Mouse (Mus musculus) heart, adult 9 months (tissue): Measurements from ENCODE around the gene Fgfr2.
A peak's percentile ranks its signal among the peaks of the same experiment; 100 is the strongest.
"Not testable (repeated sequence)": the region's sequence is repeated elsewhere in the genome, so short reads cannot be mapped to it uniquely, and the experiment has no call there.

Source experiments
- DNase-seq, 2 experiments: peaks; one replicate each; pipeline ENCODE4 v3.0.0; 2022; ENCODE audit warnings: low spot score in 2 of 2

Gene Fgfr2

DNA sequence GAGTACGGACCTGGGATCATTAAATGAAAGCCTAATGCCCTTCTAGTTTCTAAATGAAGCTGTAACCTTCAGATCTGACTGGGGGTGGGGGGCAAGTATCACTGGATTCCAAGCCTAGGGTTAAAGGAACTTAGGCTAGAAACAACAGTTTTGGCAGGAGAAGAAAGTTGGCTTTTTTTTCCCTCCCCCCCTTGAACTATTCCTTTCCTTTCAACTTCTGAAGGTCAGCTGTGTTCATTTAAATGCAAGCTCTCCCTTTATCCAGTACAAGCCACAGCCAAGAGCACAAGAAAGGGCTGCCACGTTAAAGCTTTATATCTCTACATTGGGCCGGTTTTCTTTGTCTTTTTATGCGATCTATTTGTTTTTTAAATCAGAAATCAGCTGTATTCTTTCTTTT, 2957.0 kb downstream of the Fgfr2 start:
- DNase-seq = no peak

DNA sequence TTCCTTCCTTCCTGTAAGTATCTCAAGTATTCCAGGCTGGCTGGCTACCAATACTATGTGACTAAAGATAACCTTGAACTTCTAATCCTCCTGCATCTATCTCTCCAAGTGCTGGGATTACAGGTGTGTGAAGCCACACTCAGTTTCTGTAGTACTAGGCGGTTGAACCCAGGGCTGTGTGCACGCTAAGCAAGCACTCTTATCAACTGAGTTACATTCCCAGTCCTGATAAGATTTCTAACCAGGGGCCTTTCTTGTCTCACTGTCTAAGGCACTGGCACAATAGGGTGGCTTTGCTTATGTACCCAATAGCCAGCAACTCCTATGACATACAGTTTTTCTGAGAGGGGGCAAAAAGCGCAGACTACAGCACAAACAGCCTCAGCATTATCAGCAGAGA, 2957.7 kb downstream of the Fgfr2 start:
- DNase-seq = no peak

DNA sequence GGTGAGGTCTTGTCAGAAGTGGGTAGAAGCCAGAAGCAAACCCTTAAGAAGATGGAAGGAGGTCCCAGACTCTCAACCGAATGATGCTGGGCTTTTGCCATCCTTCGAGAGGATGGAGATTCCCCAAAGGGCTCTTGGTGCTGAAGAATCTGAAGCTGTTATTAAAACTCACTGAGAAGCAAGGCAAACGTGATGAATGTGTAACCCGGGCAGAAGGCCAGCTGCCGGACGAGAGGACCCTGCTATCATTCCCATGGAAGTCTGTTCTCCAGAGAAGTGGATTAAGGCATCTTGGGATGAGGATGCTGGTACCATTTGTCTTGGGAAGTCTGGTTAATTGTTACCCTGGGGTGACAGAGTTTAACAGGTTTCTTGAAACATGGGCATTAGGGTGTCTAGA, 2960.4 kb downstream of the Fgfr2 start:
- DNase-seq = no peak

DNA sequence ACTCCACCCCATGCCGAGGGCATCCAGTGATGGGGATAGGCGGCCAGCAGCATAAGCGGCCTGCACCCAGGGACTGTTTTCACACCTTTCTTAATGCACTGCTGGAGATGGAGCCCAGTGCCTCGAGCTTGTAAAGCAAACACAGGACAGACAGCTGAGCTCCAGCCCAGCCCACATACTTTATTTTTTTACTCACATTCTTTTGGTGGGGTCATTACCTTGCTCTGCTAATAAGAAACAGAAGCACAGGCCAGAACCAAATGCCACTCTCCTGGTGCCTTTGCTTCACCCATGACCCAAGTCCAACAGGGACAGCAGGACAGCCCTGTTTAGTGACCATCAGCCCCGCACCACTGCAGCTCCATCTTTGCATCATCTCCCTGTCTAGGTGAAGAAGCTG, 2961.6 kb downstream of the Fgfr2 start:
- no peak for DNase-seq

DNA sequence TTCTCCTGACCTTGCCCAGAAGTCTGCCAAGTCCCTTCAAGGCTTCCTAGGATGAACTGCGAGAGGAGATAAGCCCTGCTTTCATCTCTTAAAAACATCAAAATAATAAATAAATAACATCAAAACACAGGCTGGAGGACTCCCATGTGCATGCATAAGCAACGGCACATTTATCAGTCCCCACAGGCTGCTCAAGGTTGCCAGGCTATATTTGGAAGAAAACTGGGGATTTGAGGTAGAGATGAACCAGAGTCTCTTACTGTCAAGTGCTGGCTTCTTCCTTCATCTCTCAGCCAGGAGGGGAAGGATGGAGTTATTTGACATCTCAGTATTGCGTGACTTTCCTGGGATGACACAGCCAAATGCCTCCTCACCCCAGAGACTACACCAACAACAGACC, 2964.3 kb downstream of the Fgfr2 start:
- no peak for DNase-seq

DNA sequence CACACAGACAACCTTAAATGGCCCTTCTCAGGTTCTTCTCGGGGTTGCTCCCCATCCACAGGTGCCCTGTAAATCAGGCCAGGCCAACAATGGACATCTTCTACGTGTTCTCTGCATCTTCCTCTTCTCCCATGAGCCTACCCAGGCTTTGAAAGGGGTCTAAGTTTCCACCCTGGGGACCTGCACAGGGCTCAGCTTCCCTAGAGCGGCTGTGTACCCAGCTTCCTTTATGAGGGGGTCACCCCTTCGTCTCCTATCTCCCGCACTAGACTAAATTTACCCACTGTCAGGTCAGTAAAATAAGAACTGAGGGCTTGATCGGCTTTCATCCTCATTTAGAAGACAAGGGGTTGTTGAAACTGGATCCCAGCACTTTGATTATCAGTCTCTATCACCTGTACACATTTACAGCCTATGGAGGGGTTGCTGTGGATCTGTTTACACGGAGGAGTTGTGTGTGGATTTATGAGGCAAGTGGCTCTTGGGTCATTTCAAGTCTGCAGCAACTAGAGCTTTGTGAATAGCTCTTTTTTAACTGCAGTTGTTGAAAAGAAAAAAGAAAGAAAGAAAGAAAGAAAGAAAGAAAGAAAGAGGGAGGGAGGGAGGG, 2969.7 kb downstream of the Fgfr2 start:
- DNase-seq = no peak

DNA sequence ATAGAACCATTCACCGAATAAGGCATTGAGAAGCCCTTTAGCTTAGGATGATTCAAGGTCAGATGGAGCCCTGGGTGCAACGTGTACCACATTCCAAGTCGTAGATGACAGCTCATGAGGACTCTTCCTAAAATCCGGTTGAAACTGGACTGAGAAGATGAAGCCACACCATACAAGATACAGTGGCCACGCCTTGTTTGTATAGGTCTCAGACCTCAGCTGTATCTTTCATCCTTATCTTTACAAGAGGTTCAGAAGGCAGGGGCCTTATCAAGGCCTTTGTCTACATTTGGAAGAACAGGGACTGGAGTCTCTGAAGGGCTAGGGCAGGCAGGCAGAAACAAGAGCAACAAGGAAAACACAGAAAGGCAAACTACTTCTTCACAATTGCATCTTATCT, 2974.2 kb downstream of the Fgfr2 start:
- DNase-seq = no peak

DNA sequence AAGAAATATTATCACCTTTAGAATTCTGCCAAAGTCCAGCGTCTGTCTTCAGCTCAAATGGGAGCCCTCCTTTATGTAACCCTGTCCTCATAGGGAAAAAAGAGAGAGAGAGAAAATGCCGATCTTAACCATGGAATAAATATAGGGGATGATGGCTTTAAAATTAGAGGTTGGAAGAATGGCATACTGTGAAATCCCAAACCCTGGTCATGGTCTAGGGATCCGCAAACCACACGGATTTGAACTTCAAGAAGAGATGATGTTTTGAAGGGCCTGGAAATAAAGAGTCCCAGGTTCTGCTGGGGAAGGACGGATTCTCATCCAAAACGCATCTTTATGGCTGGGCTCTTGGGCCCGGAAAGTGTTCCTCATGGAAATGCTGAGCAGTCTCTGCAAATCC, 2975.9 kb downstream of the Fgfr2 start:
- no peak for DNase-seq

DNA sequence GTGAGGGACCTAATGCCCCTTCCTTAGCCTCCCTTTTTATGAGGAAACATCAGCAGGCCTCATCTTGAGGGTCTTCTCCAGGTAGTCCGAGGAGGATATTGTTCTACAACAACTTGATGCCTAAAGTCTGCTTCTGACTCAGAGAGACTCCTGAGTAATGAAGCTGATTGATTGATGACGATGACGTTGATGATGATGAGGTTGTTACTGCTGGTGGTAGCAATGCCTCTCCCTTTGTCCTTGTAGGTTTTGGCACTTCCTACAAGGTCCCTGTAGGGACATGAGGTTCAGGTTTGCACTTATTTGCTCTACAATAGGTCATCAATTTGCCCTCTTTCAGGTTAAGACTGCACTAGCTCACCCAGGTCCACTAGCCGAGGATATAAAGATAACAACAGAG, 2977.9 kb downstream of the Fgfr2 start:
- no peak for DNase-seq

DNA sequence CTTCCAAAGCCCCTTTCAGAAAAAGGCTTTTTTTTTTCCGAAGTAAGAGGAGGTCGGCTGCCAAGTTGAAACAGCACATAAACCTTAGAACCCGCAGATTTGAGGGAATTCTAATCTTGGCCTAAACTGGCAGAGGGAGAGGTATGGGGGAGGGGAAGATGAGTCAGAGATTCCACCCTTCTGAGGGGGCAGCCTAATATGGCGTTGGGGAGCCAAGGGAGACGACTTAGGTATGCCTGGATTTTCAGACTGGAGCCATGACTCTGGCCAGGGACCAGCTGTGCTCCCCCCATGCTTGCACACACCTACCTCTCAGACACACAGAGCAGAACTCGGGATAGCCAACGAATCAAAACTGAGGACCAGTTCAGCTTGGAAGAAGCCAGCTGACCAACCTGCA, 2979.8 kb downstream of the Fgfr2 start:
- no peak for DNase-seq

DNA sequence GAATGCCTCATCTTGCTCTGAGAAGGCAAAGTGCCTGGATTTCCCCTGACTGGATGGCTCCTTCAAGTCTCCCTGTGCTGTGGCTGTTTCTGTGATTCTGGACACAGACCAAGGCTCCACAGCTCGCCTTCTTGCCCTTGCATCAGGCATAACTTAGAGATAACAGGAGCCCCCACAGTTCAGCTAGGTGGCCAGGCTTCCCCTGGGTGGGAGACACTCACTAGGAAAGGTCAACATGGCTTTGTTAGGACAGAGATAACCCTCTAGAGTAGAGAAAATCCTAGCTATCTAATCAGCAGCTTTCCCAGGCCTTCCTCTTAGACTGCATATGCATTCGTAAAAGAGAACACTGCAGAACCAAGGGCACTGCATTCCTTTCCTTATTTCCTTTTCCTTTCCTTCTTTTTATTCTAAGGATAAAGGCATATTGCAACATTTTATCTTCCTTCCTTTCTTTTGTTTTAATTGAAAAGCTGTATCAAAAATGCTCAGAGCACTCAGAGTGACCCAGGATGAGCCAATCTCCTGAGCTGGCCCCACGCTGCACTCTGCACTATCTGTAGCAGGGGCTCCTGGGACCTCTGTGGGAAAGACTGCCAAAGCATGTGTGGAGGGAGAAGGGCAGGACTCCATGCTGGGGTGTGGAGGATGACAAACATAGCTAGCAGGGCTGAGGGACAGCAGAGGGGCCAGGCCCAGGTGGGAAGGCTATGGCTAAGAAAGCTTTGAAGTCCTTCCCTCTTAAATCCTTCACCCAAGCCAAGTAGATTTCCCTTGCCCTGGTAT, 2981.9 kb downstream of the Fgfr2 start:
- DNase-seq = no peak

DNA sequence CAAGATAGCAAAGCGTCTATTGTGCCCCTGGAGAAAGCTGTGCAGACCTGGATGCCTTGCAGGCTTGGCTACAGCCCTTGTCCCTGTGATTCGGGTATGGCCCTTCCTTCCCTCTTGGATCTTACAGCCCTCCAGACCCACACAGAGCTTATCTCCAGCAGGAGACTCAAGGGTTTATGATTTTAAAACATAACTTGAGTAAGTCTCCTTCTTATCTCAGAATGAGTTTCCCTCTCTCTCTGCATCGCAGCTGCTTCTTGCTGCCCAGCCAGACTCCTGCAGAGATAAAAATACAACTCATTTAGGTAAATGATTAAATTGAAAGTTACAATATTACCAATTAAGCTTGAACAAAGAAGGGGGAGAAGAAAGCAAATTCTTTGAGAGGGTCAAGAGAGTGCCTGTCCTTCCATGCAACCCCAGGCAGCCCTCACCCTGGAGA, 2988.2 kb downstream of the Fgfr2 start:
- DNase-seq = no peak

DNA sequence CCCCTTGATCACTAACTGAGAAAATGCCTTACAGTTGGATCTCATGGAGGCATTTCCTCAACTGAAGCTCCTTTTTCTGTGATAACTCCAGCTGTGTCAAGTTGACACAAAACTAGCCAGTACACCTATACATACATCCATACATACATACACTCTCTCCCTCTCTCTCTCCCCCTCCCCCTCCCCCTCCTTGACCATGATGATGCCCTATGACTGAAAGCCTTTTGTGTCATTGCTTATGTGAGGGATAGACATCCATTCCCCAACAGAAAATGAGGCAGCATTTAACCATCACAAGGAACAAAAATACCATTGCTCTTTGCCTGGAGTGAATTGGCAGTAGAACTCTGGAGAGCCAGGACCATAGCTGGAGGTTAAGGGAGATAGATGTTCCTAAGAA, 2988.7 kb downstream of the Fgfr2 start:
- DNase-seq = not testable (repeated sequence)

DNA sequence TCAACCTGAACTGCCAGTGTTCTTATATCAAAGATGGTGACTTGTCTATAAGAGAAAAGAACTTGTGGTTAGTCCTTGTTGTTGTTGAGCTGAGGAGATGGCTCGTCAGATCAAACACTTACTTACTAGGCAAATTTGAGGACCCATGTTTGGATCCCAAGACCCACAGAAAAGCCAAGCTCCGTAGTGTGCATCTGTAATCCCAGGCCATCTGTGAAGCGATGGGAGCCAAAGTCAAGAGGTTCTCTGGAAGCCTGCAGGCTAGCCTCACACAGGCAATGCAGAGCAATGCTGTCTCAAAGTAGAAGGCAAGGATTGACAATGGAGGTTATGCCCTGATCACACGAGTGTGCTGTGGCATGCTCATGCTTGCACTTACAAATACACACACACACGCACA, 2992.9 kb downstream of the Fgfr2 start:
- DNase-seq = no peak

DNA sequence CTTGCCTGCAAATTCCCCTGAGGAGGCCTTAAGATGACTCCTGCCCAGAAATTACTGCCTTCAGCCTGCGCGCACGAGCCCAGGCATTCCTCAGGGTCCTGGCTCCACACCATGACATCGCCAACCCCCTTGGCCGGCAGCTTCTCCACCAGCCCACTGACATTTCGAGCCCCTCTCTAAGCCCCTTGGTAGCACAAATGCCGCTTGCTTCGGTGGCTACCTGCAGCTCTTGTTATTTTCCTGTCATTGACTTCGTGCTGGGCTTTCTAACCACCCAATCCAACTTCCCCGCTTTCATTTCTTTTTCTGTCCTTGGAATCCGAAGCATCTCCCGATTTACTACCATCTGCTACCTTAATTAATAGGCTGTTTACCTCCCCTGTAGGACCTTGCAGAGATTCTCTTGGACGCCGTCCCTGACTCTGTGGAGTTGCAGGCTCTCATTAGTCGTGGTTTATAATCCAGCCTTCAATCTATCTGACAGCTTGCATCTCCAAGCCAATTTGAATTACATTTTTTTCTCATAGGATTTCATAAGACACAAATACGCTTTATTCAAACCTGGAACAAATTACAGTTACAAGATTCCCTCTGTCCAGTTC, 2993.7 kb downstream of the Fgfr2 start:
- DNase-seq = no peak

DNA sequence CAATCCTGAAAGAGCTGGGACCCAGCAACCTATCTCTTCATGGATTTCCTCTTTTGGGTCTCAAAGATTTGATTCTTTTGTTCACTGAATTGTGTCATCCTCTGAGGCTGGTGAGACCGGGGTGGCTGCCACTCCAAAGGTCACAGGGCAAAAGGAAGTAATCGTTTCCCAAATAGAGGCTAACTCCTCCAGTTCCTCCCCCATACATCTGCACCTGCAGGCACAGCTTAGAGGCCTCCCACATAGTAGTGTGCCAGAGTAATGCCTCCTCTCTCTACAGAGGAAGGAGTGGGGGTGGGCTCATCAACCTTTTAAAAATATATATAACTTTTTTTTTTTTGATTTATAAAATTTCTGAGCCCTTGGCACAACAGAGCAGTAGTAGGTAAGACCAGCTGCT, 3001.6 kb downstream of the Fgfr2 start:
- DNase-seq = no peak

DNA sequence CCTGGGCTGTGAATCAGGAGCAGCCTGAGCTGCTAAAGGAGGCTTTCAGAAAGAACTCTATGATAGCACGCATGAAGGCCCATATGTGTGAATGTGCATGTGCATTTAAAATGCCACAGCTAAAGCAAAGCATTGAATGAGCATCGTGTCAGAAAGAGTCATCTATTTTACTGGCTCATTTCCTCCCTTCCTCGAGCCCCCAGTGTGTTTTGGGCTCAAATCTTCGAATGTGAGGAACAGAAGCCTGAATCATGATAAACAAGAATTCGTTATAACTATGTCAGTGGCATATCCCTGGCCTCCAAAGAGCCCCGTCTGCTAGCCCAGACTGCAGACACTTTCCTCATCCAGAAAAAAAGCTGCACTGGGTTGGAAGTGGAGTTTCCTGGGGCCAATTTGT, 3003.7 kb downstream of the Fgfr2 start:
- no peak for DNase-seq

DNA sequence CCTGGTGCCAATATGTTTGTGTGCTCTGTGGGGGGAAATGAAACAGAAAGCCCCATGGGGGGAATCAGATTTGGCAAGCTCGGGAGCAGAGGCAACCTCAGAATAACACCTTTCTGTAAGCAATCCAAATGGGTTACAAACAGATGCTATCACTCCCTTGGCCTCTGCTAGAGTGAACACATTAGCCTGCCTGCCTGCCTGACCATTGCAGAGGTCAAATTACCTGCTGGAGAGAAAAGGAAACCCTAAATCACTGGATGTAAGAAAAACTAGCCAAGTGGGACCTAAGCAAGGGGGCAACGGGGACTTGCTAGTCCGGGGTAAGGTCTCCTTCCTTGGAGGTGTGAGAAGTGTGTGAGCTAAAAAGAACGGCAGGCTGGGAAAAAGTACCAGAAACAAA, 3004.4 kb downstream of the Fgfr2 start:
- no peak for DNase-seq

DNA sequence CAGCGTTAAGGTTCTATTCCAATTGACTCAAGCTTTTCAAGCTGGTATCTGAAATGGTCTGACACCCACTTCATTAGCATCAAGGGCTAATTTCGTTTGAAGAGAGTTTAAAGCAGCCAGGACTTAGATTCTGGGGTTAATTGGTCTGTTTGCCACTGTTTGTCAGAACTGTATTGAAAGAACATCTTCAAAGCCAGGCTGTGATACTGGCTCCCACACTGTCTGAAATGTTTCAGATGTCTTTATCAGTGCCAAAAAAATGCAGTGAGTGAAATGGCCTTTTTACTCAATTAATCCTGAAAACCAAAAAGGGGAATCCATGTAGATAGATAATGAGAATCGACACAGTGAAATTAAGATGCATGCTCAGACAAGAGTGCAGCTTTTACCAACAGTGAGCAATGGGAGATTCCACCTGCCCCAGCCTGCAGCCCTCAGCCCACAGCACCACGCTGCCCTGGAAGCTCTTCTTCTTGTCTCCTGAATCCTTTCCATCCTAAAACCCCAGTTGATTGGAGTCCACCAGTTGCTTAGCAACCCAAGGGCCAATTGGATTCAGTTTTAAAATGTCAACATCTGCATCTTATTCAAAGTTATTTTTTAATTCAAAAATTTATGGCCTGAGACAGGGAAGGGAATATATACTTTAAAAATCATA, 3005.6 kb downstream of the Fgfr2 start:
- DNase-seq = no peak

DNA sequence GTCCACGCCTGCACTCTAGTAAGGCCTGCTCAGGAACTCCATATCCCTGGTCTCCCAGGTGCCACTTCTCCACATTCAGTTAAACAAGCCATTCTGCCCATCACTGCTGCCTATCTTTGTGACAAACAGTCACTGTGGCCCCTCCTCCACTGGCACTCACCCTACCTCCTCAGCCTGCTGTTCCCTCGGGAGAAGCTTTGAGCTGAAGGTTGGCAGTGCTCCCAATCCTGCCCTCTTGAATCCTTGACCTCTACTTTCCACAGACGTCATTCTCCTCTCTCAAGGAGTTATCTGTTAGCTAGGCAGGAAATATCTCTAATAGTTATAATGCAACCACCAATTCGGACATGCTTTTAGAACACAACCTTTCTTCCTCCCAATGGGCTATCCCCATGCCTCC, 3008.7 kb downstream of the Fgfr2 start:
- DNase-seq = peak in 1 of 2 experiments; percentile 3
